8 mouse cellular contexts compared by ENCODE assay signal in the genomic region with DNA sequence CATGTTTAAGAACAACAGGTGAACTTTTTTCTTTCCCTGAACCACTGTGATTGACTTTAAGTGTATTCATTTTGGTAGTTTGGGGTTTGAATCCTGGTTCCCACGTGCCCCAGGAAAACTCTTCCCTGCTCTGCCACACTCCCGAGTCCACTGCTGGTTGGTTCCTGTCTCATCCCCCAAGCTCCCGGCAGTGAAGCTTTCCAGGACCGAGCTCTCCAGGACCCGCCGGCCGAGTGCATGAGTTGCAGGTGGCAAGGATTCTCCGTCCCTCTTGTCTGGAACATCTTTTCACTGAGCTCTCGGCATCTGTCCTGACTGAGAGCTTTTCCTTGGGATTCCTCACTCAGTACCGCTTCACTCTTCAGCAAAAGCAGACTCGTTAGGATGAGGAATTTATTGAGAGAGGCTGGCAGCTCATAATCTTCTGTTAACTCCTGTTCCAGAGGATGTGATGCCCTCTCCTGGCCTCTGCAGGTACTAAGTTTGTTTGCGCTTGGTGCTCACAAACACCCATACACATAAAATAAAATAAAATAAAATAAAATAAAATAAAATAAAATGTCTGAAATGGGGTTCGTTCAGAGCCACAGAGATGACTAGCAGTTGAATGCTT. TPM values are rescaled to one million over a fixed set of nuclear protein-coding genes. Genes with fewer than 3 reads are reported as not detected.
A peak's percentile ranks its signal among the peaks of the same experiment; 100 is the strongest.
DNase-seq lines count a peak whose midpoint lies in the region; ATAC-seq and TF ChIP-seq lines count a peak whose summit lies in the region.

No protein-coding gene starts in this region.

- TF ChIP-seq POLR2A in lung, adult 2 months (IDR thresholded peaks at IDR 0.05; ENCODE audit: borderline replicate concordance, extremely low read depth, low read depth, low read length) = no peak

- H3K4me2 ChIP-seq in forebrain, embryonic 12.5 days = 0 out of 2 replicates have a peak overlapping the region, but pooled peaks have one; percentile 6
- H3K4me2 ChIP-seq in forebrain, embryonic 15.5 days (replicated peaks) = no peak overlapping the region
- no peak overlapping the region for H3K4me2 ChIP-seq in midbrain, embryonic 14.5 days (ENCODE audit: low read length)
- no peak overlapping the region for H3K4me2 ChIP-seq in midbrain, embryonic 11.5 days

- DNase-seq in midbrain, embryonic 14.5 days = peak; percentile 74
- no peak for DNase-seq in midbrain, embryonic 11.5 days (ENCODE audit: low spot score, missing footprints)
- peak; percentile 53 for DNase-seq in T-cell, adult 2 months (ENCODE audit: low spot score)
- peak; percentile 67 for DNase-seq in heart, postnatal 4 days
- peak; percentile 26 for DNase-seq in lung, adult 2 months

- ATAC-seq in forebrain, embryonic 12.5 days (ENCODE audit: low FRiP score) = no peak
- no peak for ATAC-seq in forebrain, embryonic 15.5 days (replicated peaks)
- ATAC-seq in midbrain, embryonic 14.5 days (ENCODE audit: low FRiP score, low TSS enrichment) = no peak
- ATAC-seq in midbrain, embryonic 11.5 days (ENCODE audit: low FRiP score) = no peak
- no peak for ATAC-seq in erythroid progenitor cell, adult 5-6 weeks (replicated peaks; ENCODE audit: low FRiP score, poor library complexity, severe bottlenecking)

- H3K9me3 ChIP-seq in forebrain, embryonic 12.5 days = no peaks in the 10 kb centered on the region
- H3K9me3 ChIP-seq in forebrain, embryonic 15.5 days = no peaks in the 10 kb centered on the region
- no peaks in the 10 kb centered on the region for H3K9me3 ChIP-seq in midbrain, embryonic 14.5 days (ENCODE audit: control insufficient read depth, low read length)
- no peaks in the 10 kb centered on the region for H3K9me3 ChIP-seq in midbrain, embryonic 11.5 days (ENCODE audit: control insufficient read depth, low read length)

- TF ChIP-seq CTCF in lung, adult 2 months (IDR thresholded peaks at IDR 0.05; ENCODE audit: insufficient read depth, low read length) = no peak

- H3K9ac ChIP-seq in forebrain, embryonic 12.5 days = no peak overlapping the region
- no peak overlapping the region for H3K9ac ChIP-seq in forebrain, embryonic 15.5 days (replicated peaks)
- H3K9ac ChIP-seq in midbrain, embryonic 14.5 days (replicated peaks; ENCODE audit: low read length) = no peak overlapping the region
- no peak overlapping the region for H3K9ac ChIP-seq in midbrain, embryonic 11.5 days (ENCODE audit: low read length)

- 63% methylated on average over 13 of the region's 13 CpGs for whole genome bisulfite sequencing in forebrain, embryonic 12.5 days
- WGBS in forebrain, embryonic 15.5 days = 58% methylated on average over 13 of the region's 13 CpGs
- WGBS in midbrain, embryonic 14.5 days = 60% methylated on average over 13 of the region's 13 CpGs
- WGBS in midbrain, embryonic 11.5 days = 60% methylated on average over 13 of the region's 13 CpGs
- WGBS in lung, adult 2 months = 55% methylated on average over 13 of the region's 13 CpGs

- peaks cover 25% of the 10 kb centered on the region for H3K36me3 ChIP-seq in forebrain, embryonic 12.5 days (replicated peaks)
- H3K36me3 ChIP-seq in forebrain, embryonic 15.5 days = peaks cover 21% of the 10 kb centered on the region
- peaks cover 22% of the 10 kb centered on the region for H3K36me3 ChIP-seq in midbrain, embryonic 14.5 days (ENCODE audit: control insufficient read depth, insufficient read depth, low read length)
- H3K36me3 ChIP-seq in midbrain, embryonic 11.5 days (ENCODE audit: control insufficient read depth, insufficient read depth, low read length) = peaks cover 19% of the 10 kb centered on the region

- H3K27me3 ChIP-seq in forebrain, embryonic 12.5 days = no peaks in the 10 kb centered on the region
- no peaks in the 10 kb centered on the region for H3K27me3 ChIP-seq in forebrain, embryonic 15.5 days
- H3K27me3 ChIP-seq in midbrain, embryonic 14.5 days (ENCODE audit: control insufficient read depth, insufficient read depth, low read length) = no peaks in the 10 kb centered on the region
- H3K27me3 ChIP-seq in midbrain, embryonic 11.5 days (ENCODE audit: control insufficient read depth, insufficient read depth, low read length) = no peaks in the 10 kb centered on the region

- H3K4me1 ChIP-seq in forebrain, embryonic 12.5 days = peaks cover 21% of the 10 kb centered on the region
- H3K4me1 ChIP-seq in forebrain, embryonic 15.5 days = peaks cover 21% of the 10 kb centered on the region
- peaks cover 10% of the 10 kb centered on the region; the same call in 1 of the 2 replicates for H3K4me1 ChIP-seq in midbrain, embryonic 14.5 days (ENCODE audit: control insufficient read depth, insufficient read depth, low read length)
- peaks cover 10% of the 10 kb centered on the region for H3K4me1 ChIP-seq in midbrain, embryonic 11.5 days (ENCODE audit: control insufficient read depth, insufficient read depth, low read length)
- H3K4me1 ChIP-seq in lung, adult 2 months (ENCODE audit: control insufficient read depth, insufficient read depth, low read length) = peaks cover 4% of the 10 kb centered on the region

- no peak overlapping the region for H3K27ac ChIP-seq in forebrain, embryonic 12.5 days
- no peak overlapping the region for H3K27ac ChIP-seq in forebrain, embryonic 15.5 days (replicated peaks)
- H3K27ac ChIP-seq in midbrain, embryonic 14.5 days (replicated peaks; ENCODE audit: low read depth, low read length) = no peak overlapping the region
- H3K27ac ChIP-seq in midbrain, embryonic 11.5 days (ENCODE audit: low read depth, low read length) = no peak overlapping the region

- no peak overlapping the region for H3K4me3 ChIP-seq in forebrain, embryonic 12.5 days (replicated peaks)
- no peak overlapping the region for H3K4me3 ChIP-seq in forebrain, embryonic 15.5 days
- no peak overlapping the region for H3K4me3 ChIP-seq in midbrain, embryonic 14.5 days (replicated peaks; ENCODE audit: low read depth, low read length)
- H3K4me3 ChIP-seq in midbrain, embryonic 11.5 days (ENCODE audit: low read depth, low read length) = no peak overlapping the region
- no peak overlapping the region for H3K4me3 ChIP-seq in lung, adult 2 months (replicated peaks; ENCODE audit: extremely low read depth, low read depth, low read length)

RNA-seq across cellular contexts. Expression of a gene that starts 1.4 kb away (rescaled TPM):
- polyA plus RNA-seq in forebrain, embryonic 12.5 days (2016; fragmentation: Nextera tagmentation; extraction: Ambion mirVana) = 610 and 612 TPM in 2 replicates
- polyA plus RNA-seq in forebrain, embryonic 15.5 days (2015; fragmentation: Nextera tagmentation; extraction: Ambion mirVana) = 406 and 432 TPM in 2 replicates
- 523 and 525 TPM in 2 replicates for polyA plus RNA-seq in midbrain, embryonic 14.5 days (2014; fragmentation: Nextera tagmentation; extraction: Ambion mirVana)
- polyA plus RNA-seq in midbrain, embryonic 11.5 days (2014; fragmentation: Nextera tagmentation; extraction: Ambion mirVana) = 871 and 903 TPM in 2 replicates
- total RNA-seq in heart, postnatal 4 days (2021) = 100 to 1,000 TPM; 434 to 461 TPM
- 319 and 344 TPM in 2 replicates for polyA plus RNA-seq in lung, adult 2 months (2012; rRNA removed)
- 526 and 549 TPM in 2 replicates for total RNA-seq in erythroid progenitor cell, adult 5-6 weeks (2015; ENCODE audit: low replicate concordance)
- 375 and 420 TPM in 2 replicates for total RNA-seq in erythroid progenitor cell, adult 5-6 weeks (2017; ENCODE audit: low replicate concordance)

RNA-seq across cellular contexts. Expression of a gene that starts 30.2 kb away (rescaled TPM):
- 0.23 and 0.36 TPM in 2 replicates for polyA plus RNA-seq in forebrain, embryonic 12.5 days (2016; fragmentation: Nextera tagmentation; extraction: Ambion mirVana)
- 1.5 and 1.9 TPM in 2 replicates for polyA plus RNA-seq in forebrain, embryonic 15.5 days (2015; fragmentation: Nextera tagmentation; extraction: Ambion mirVana)
- polyA plus RNA-seq in midbrain, embryonic 14.5 days (2014; fragmentation: Nextera tagmentation; extraction: Ambion mirVana) = 2.5 and 3.1 TPM in 2 replicates
- 0.21 and 0.25 TPM in 2 replicates for polyA plus RNA-seq in midbrain, embryonic 11.5 days (2014; fragmentation: Nextera tagmentation; extraction: Ambion mirVana)
- total RNA-seq in heart, postnatal 4 days (2021) = under 1 TPM; 0.07 to 0.09 TPM
- 3.7 and 5.7 TPM in 2 replicates for polyA plus RNA-seq in lung, adult 2 months (2012; rRNA removed)
- 0.42 TPM in 1 of 2 replicates, not detected in the other for total RNA-seq in erythroid progenitor cell, adult 5-6 weeks (2015; ENCODE audit: low replicate concordance)
- total RNA-seq in erythroid progenitor cell, adult 5-6 weeks (2017; ENCODE audit: low replicate concordance) = not detected in 2 replicates
